Mouse (Mus musculus): ENCODE measurements around the gene Med9.

- TF ChIP-seq CTCF (IDR thresholded peaks at IDR 0.05; ENCODE audit: low read depth) (no peak), EP300 (IDR thresholded peaks at IDR 0.05; ENCODE audit: low read depth) (no peak)
These were observed 18.0 kb upstream of the Med9 start for GRCm38 (mm10) chr11:59930031-59930430.

Measured in liver, embryonic 14.5 days (tissue).